Mouse (Mus musculus): Measurements from ENCODE around the gene Slit1. TPM values are rescaled to one million over a fixed set of nuclear protein-coding genes. Genes with fewer than 3 reads are reported as not detected.
A peak's percentile ranks its signal among the peaks of the same experiment; 100 is the strongest.

Gene Slit1
- polyA plus RNA-seq, 1 experiment from 2014 or later = 15.3 TPM

- peaks cover 2% of the 10 kb centered on the region; the same call in 1 of the 2 replicates for H3K27me3 ChIP-seq (ENCODE audit: control insufficient read depth, insufficient read depth, low read length)
- WGBS = 34% methylated on average over 10 of the region's 10 CpGs
- ATAC-seq (ENCODE audit: insufficient read depth, low FRiP score, low TSS enrichment) (peak; percentile 49; the same call in 1 of the 2 replicates), DNase-seq (ENCODE audit: low spot score) (peak; percentile 68)
- H3K9ac ChIP-seq (ENCODE audit: low read length) = no peak overlapping the region
- H3K36me3 ChIP-seq (ENCODE audit: control insufficient read depth, insufficient read depth, low read length) = no peaks in the 10 kb centered on the region
- H3K4me2 ChIP-seq (ENCODE audit: low read depth) = no peak overlapping the region
- no peak overlapping the region for H3K27ac ChIP-seq (ENCODE audit: low read depth, low read length)
- H3K4me1 ChIP-seq (ENCODE audit: control insufficient read depth, insufficient read depth, low read length) = peaks cover 24% of the 10 kb centered on the region
- no peaks in the 10 kb centered on the region for H3K9me3 ChIP-seq (ENCODE audit: control insufficient read depth, low read length)
- H3K4me3 ChIP-seq (ENCODE audit: low read depth, low read length) = no peak overlapping the region
These were observed 91.5 kb downstream of the Slit1 start for GRCm38 (mm10) chr19:41651967-41652366.

- Histone ChIP-seq H3K4me2 (ENCODE audit: low read depth) (no peak overlapping the region), H3K9ac (ENCODE audit: low read length) (no peak overlapping the region), H3K4me1 (ENCODE audit: control insufficient read depth, insufficient read depth, low read length) (peaks cover 11% of the 10 kb centered on the region; the same call in 1 of the 2 replicates), H3K36me3 (ENCODE audit: control insufficient read depth, insufficient read depth, low read length) (no peaks in the 10 kb centered on the region), H3K27ac (ENCODE audit: low read depth, low read length) (no peak overlapping the region), H3K27me3 (ENCODE audit: control insufficient read depth, insufficient read depth, low read length) (no peaks in the 10 kb centered on the region), H3K4me3 (ENCODE audit: low read depth, low read length) (no peak overlapping the region), H3K9me3 (ENCODE audit: control insufficient read depth, low read length) (no peaks in the 10 kb centered on the region)
- 46% methylated on average over 10 of the region's 10 CpGs for WGBS
- DNase-seq (ENCODE audit: low spot score) (no peak), ATAC-seq (ENCODE audit: insufficient read depth, low FRiP score, low TSS enrichment) (no peak)
These were observed 94.1 kb downstream of the Slit1 start for GRCm38 (mm10) chr19:41649394-41649793.

DNA sequence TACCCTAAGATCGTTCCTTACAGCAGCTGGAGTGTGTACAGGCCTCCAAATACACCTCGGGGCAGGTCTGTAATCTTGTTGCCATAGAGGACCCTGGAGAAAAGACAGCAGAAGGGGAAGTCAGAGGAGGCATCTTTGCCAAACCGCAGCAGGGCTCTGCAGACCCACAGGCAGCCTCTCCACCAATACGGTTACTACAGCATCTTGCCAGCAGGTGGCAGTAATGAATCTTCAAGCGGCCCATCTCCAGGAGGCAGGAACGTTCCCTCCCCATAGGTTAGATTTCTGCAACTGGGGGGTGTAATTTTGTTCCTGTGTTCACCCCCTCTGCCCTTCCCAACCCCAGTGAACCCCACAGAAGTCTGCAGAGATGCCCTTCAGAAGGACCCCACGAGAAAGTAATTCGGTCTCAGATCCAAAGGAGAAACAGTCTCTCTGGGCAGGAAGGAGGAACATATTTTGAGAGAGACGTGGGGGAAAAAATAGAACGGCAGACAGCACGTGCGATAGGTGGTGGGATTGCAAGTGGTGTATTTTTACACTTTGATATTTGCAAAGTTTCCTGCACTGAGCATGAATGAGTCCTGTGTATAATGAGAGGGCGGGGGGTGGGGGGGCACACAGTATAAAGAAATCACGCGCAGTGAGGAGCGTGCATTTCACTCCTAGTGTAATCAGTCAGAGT is 96.4 kb downstream of the Slit1 start:
- Histone ChIP-seq H3K9me3 (ENCODE audit: control insufficient read depth, low read length) (no peaks in the 10 kb centered on the region), H3K4me2 (ENCODE audit: low read depth) (no peak overlapping the region), H3K27me3 (ENCODE audit: control insufficient read depth, insufficient read depth, low read length) (no peaks in the 10 kb centered on the region), H3K36me3 (ENCODE audit: control insufficient read depth, insufficient read depth, low read length) (no peaks in the 10 kb centered on the region), H3K4me3 (ENCODE audit: low read depth, low read length) (no peak overlapping the region), H3K4me1 (ENCODE audit: control insufficient read depth, insufficient read depth, low read length) (peaks cover 6% of the 10 kb centered on the region; the same call in 1 of the 2 replicates), H3K9ac (ENCODE audit: low read length) (no peak overlapping the region), H3K27ac (ENCODE audit: low read depth, low read length) (no peak overlapping the region)
- DNase-seq (ENCODE audit: low spot score) = peak; percentile 72
- WGBS = 49% methylated on average over 16 of the region's 16 CpGs
- ATAC-seq (ENCODE audit: insufficient read depth, low FRiP score, low TSS enrichment) = 0 out of 2 replicates have a peak, but pooled peaks have one; percentile 47

DNA sequence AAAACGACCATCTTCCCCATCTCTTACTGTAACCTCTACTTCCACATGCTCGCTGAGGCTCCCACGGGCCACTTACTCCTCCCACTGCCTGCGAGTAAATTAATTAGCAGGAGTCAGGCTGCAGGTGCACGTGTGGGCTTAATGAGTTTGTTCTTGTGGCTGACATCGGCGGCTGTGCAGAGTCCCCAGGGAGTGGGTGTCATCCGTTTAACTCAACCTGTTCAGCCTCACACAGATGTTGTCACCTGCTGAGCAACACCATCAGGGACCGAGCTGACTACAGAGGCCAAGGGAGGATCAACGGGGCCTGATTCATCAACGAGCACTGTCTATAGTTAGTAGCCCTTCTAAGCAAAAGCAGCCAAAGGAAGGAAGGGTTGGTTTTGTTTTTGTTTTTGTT is 100.5 kb downstream of the Slit1 start:
- Histone ChIP-seq H3K36me3 (ENCODE audit: control insufficient read depth, insufficient read depth, low read length) (no peaks in the 10 kb centered on the region; the same call in 1 of the 2 replicates), H3K27ac (ENCODE audit: low read depth, low read length) (no peak overlapping the region), H3K9ac (ENCODE audit: low read length) (no peak overlapping the region), H3K4me1 (ENCODE audit: control insufficient read depth, insufficient read depth, low read length) (no peaks in the 10 kb centered on the region), H3K9me3 (ENCODE audit: control insufficient read depth, low read length) (no peaks in the 10 kb centered on the region), H3K27me3 (ENCODE audit: control insufficient read depth, insufficient read depth, low read length) (no peaks in the 10 kb centered on the region), H3K4me3 (ENCODE audit: low read depth, low read length) (no peak overlapping the region), H3K4me2 (ENCODE audit: low read depth) (no peak overlapping the region)
- DNase-seq (ENCODE audit: low spot score) = no peak
- 57% methylated on average over 11 of the region's 11 CpGs for WGBS
- no peak for ATAC-seq (ENCODE audit: insufficient read depth, low FRiP score, low TSS enrichment)

DNA sequence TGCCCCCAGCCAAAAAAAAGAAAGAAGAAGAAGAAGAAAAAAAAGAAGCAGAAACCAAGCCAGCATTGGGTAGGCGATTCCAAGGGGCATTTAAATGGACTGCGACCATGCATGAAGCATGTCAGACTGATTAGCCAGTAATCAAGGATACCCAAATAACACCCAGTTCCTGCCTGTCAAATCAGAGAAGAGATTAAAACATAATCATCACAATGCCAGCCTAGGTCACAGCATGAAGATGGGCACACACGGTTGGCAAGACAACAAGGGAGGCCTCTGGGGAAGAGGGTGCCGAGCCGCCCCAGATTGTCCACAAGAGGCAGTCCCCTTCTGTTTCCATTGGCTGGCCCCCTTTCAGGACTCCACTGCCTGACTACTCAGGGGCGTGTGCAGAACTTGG is 108.5 kb downstream of the Slit1 start:
- H3K9me3 ChIP-seq (ENCODE audit: control insufficient read depth, low read length) = no peaks in the 10 kb centered on the region
- no peaks in the 10 kb centered on the region for H3K4me1 ChIP-seq (ENCODE audit: control insufficient read depth, insufficient read depth, low read length)
- no peaks in the 10 kb centered on the region for H3K27me3 ChIP-seq (ENCODE audit: control insufficient read depth, insufficient read depth, low read length)
- H3K36me3 ChIP-seq (ENCODE audit: control insufficient read depth, insufficient read depth, low read length) = no peaks in the 10 kb centered on the region
- no peak overlapping the region for H3K4me2 ChIP-seq (ENCODE audit: low read depth)
- no peak overlapping the region for H3K4me3 ChIP-seq (ENCODE audit: low read depth, low read length)
- no peak overlapping the region for H3K9ac ChIP-seq (ENCODE audit: low read length)
- H3K27ac ChIP-seq (ENCODE audit: low read depth, low read length) = no peak overlapping the region
- DNase-seq (ENCODE audit: low spot score) (no peak), ATAC-seq (ENCODE audit: insufficient read depth, low FRiP score, low TSS enrichment) (no peak)
- 66% methylated on average over 6 of the region's 6 CpGs for WGBS

- no peak for ATAC-seq (ENCODE audit: insufficient read depth, low FRiP score, low TSS enrichment)
- WGBS = 91% methylated on average over 10 of the region's 10 CpGs
- H3K9me3 ChIP-seq (ENCODE audit: control insufficient read depth, low read length) = no peaks in the 10 kb centered on the region
- DNase-seq (ENCODE audit: low spot score) = no peak
- H3K27ac ChIP-seq (ENCODE audit: low read depth, low read length) = no peak overlapping the region
- H3K4me2 ChIP-seq (ENCODE audit: low read depth) = no peak overlapping the region
- no peaks in the 10 kb centered on the region for H3K27me3 ChIP-seq (ENCODE audit: control insufficient read depth, insufficient read depth, low read length)
- H3K4me1 ChIP-seq (ENCODE audit: control insufficient read depth, insufficient read depth, low read length) = no peaks in the 10 kb centered on the region
- no peak overlapping the region for H3K4me3 ChIP-seq (ENCODE audit: low read depth, low read length)
- H3K36me3 ChIP-seq (ENCODE audit: control insufficient read depth, insufficient read depth, low read length) = no peaks in the 10 kb centered on the region
- H3K9ac ChIP-seq (ENCODE audit: low read length) = no peak overlapping the region
These were observed 109.4 kb downstream of the Slit1 start for GRCm38 (mm10) chr19:41634099-41634498.

DNA sequence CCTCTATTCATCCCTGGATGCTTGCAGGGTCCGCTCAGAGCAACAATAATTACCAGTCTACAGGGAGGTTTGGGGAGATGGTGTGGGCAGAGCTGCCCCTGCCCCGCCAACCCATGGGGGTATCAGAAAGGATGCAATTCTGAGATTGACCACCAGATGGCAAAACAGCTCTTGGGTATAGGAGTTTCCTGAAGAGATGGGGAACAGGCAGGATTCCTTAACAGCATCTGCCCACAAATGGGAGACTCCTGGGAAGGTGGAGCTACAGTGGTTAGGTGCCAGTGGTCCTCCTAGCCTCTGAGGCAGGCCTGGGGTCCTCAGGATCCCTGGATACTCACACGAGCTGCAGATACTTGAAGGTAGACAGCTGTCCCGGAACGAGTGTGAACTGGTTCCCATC is 113.9 kb downstream of the Slit1 start:
- no peak overlapping the region for H3K27ac ChIP-seq (ENCODE audit: low read depth, low read length)
- H3K9ac ChIP-seq (ENCODE audit: low read length) = no peak overlapping the region
- H3K9me3 ChIP-seq (ENCODE audit: control insufficient read depth, low read length) = no peaks in the 10 kb centered on the region
- DNase-seq (ENCODE audit: low spot score) (peak; percentile 58), ATAC-seq (ENCODE audit: insufficient read depth, low FRiP score, low TSS enrichment) (no peak)
- no peaks in the 10 kb centered on the region for H3K27me3 ChIP-seq (ENCODE audit: control insufficient read depth, insufficient read depth, low read length)
- no peak overlapping the region for H3K4me3 ChIP-seq (ENCODE audit: low read depth, low read length)
- no peak overlapping the region for H3K4me2 ChIP-seq (ENCODE audit: low read depth)
- no peaks in the 10 kb centered on the region; the same call in 1 of the 2 replicates for H3K36me3 ChIP-seq (ENCODE audit: control insufficient read depth, insufficient read depth, low read length)
- 51% methylated on average over 5 of the region's 5 CpGs for WGBS
- H3K4me1 ChIP-seq (ENCODE audit: control insufficient read depth, insufficient read depth, low read length) = no peaks in the 10 kb centered on the region

GRCm38 (mm10) chr19:41628970-41629369 is 114.5 kb downstream of the Slit1 start:
- no peak overlapping the region for H3K4me3 ChIP-seq (ENCODE audit: low read depth, low read length)
- no peaks in the 10 kb centered on the region for H3K4me1 ChIP-seq (ENCODE audit: control insufficient read depth, insufficient read depth, low read length)
- no peaks in the 10 kb centered on the region for H3K27me3 ChIP-seq (ENCODE audit: control insufficient read depth, insufficient read depth, low read length)
- H3K9me3 ChIP-seq (ENCODE audit: control insufficient read depth, low read length) = no peaks in the 10 kb centered on the region
- WGBS = 88% methylated on average over 11 of the region's 11 CpGs
- H3K27ac ChIP-seq (ENCODE audit: low read depth, low read length) = no peak overlapping the region
- no peak overlapping the region for H3K4me2 ChIP-seq (ENCODE audit: low read depth)
- H3K36me3 ChIP-seq (ENCODE audit: control insufficient read depth, insufficient read depth, low read length) = no peaks in the 10 kb centered on the region; the same call in 1 of the 2 replicates
- H3K9ac ChIP-seq (ENCODE audit: low read length) = no peak overlapping the region
- no peak for ATAC-seq (ENCODE audit: insufficient read depth, low FRiP score, low TSS enrichment)
- no peak for DNase-seq (ENCODE audit: low spot score)

DNA sequence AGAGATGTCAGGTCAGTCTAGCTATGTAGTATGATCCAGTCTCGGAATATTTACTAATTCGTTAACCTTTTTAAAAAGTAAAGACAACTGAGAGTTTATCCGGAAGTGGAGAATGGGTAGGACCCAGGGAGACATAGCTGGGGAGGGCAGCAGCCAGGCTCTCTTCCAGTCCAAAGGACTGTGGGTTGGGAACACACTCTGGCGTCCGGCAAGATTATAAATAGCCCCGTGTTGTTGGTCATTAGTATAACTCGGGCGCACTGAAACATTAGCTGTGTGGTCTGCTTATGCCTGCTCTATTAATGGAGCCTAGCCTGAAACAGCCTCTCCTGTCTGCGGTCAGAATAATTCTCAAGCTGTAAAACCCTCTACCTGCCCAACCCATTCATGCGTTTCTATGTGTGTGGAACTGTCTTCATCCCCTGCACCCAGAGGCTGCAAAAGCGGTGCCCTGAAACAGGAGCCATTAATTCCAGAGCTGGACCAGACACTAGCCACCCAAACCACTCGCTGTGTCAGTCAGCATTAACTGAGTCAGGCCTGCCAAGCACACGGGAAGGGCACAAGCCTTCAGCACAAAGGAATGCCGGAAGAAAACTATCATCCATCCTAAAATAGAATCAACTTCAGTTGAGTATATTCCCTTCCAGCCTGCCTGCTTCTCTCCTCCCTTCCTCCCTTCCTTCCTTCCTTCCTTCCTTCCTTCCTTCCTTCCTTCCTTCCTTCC is 122.9 kb downstream of the Slit1 start:
- DNase-seq (ENCODE audit: low spot score) (no peak), ATAC-seq (ENCODE audit: insufficient read depth, low FRiP score, low TSS enrichment) (no peak)
- no peaks in the 10 kb centered on the region; the same call in 1 of the 2 replicates for H3K36me3 ChIP-seq (ENCODE audit: control insufficient read depth, insufficient read depth, low read length)
- no peaks in the 10 kb centered on the region for H3K9me3 ChIP-seq (ENCODE audit: control insufficient read depth, low read length)
- no peak overlapping the region for H3K4me2 ChIP-seq (ENCODE audit: low read depth)
- H3K27me3 ChIP-seq (ENCODE audit: control insufficient read depth, insufficient read depth, low read length) = no peaks in the 10 kb centered on the region
- 86% methylated on average over 14 of the region's 14 CpGs for WGBS
- no peak overlapping the region for H3K9ac ChIP-seq (ENCODE audit: low read length)
- H3K4me3 ChIP-seq (ENCODE audit: low read depth, low read length) = no peak overlapping the region
- H3K4me1 ChIP-seq (ENCODE audit: control insufficient read depth, insufficient read depth, low read length) = peaks cover 17% of the 10 kb centered on the region
- no peak overlapping the region for H3K27ac ChIP-seq (ENCODE audit: low read depth, low read length)
